Mouse (Mus musculus) liver, embryonic 11.5 days (tissue): ENCODE data around the gene Proser3. TPM values are rescaled to one million over a fixed set of nuclear protein-coding genes. Genes with fewer than 3 reads are reported as not detected.

Source experiments
- ATAC-seq: fragments of 200-750 bp; cut with Nextera tagmentation; replicated peaks from 2 replicates; pipeline ENCODE4 v1.8.0; 2017; ENCODE audit warnings: moderate number of reproducible peaks, mild to moderate bottlenecking, moderate TSS enrichment, moderate library complexity; ENCODE audit not compliant: low FRiP score
- DNase-seq: peaks from one replicate; pipeline ENCODE4 v3.0.0-alpha.2; 2017; ENCODE audit warnings: low spot score
- H3K27ac ChIP-seq: fragments of 300-500 bp; sonication (generic); 2 replicates; pipeline ENCODE4 v1.5.1; 2014; ENCODE audit warnings: mild to moderate bottlenecking, low read depth, low read length, control low read depth
- H3K27me3 ChIP-seq: fragments of 300-500 bp; sonication (generic); replicated peaks from 2 replicates; pipeline ENCODE4 v1.6.1; 2014; ENCODE audit warnings: low read length, mixed read lengths; ENCODE audit not compliant: control insufficient read depth, insufficient read depth
- H3K36me3 ChIP-seq: fragments of 300-500 bp; sonication (generic); 2 replicates; pipeline ENCODE4 v1.6.1; 2014; ENCODE audit warnings: mild to moderate bottlenecking, low read length, moderate library complexity, mixed read lengths; ENCODE audit not compliant: control insufficient read depth, insufficient read depth
- H3K4me1 ChIP-seq: fragments of 300-500 bp; sonication (generic); replicated peaks from 2 replicates; pipeline ENCODE4 v1.6.1; 2014; ENCODE audit warnings: low read length, mixed read lengths; ENCODE audit not compliant: control insufficient read depth, insufficient read depth
- H3K4me2 ChIP-seq: fragments of 300-500 bp; sonication (generic); 2 replicates; pipeline ENCODE4 v1.6.1; 2014; ENCODE audit warnings: mild to moderate bottlenecking, control low read depth, moderate library complexity
- H3K4me3 ChIP-seq: fragments of 300-500 bp; sonication (generic); 2 replicates; pipeline ENCODE4 v1.5.1; 2014; ENCODE audit warnings: low read depth, low read length, control low read depth
- H3K9ac ChIP-seq: fragments of 300-500 bp; sonication (generic); 2 replicates; pipeline ENCODE4 v1.6.1; 2014; ENCODE audit warnings: low read depth, low read length, control low read depth
- H3K9me3 ChIP-seq: fragments of 300-500 bp; sonication (generic); 2 replicates; pipeline ENCODE4 v1.6.1; 2016; ENCODE audit warnings: low read length, inconsistent platforms, mixed read lengths; ENCODE audit not compliant: control insufficient read depth
- WGBS: fragments of 180-500 bp; shearing (Covaris S2); extraction: QIAGEN DNeasy Blood & Tissue Kit; methylation state at CpG from one replicate; pipeline ENCODE4 v1.1.7; 2014; 5-methylcytosine and 5-hydroxymethylcytosine counted together
- polyA plus RNA-seq: library from polyadenylated mRNA; unstranded; fragments of >200 nt; fragmentation: Nextera tagmentation; extraction: Ambion mirVana; gene quantifications from 2 replicates; pipeline ENCODE4 v1.2.1, GENCODE M21; 2014

The Proser3 gene
- polyA plus RNA-seq, 1 experiment from 2014 or later, result 13.0 TPM

- H3K9ac ChIP-seq, result no peak overlapping the region
- H3K27me3 ChIP-seq, result no peaks in the 10 kb centered on the region
- WGBS, result 92% methylated on average over 18 of the region's 18 CpGs
- 0 out of 2 replicates have a peak overlapping the region, but pooled peaks have one; percentile 2 for H3K4me3 ChIP-seq
- peaks cover 21% of the 10 kb centered on the region for H3K4me1 ChIP-seq
- no peak overlapping the region for H3K27ac ChIP-seq
- no peak overlapping the region for H3K4me2 ChIP-seq
- no peaks in the 10 kb centered on the region for H3K9me3 ChIP-seq
- DNase-seq, result no peak
- peaks cover 21% of the 10 kb centered on the region for H3K36me3 ChIP-seq
- ATAC-seq, result no peak
Observed at GRCm38 (mm10) chr7:30556894-30557536, 4.9 kb upstream of the Proser3 start.

- Histone ChIP-seq H3K27ac (no peak overlapping the region), H3K36me3 (peaks cover 21% of the 10 kb centered on the region), H3K27me3 (no peaks in the 10 kb centered on the region), H3K9me3 (no peaks in the 10 kb centered on the region), H3K9ac (peak overlapping the region; percentile 82), H3K4me3 (peak overlapping the region; percentile 67), H3K4me1 (peaks cover 21% of the 10 kb centered on the region), H3K4me2 (peak overlapping the region; percentile 98)
- ATAC-seq, result no peak
- whole genome bisulfite sequencing, result 84% methylated on average over 22 of the region's 22 CpGs
- no peak for DNase-seq
Observed at GRCm38 (mm10) chr7:30553810-30554584, 1.9 kb upstream of the Proser3 start.

- no peak for ATAC-seq
- H3K27me3 ChIP-seq, result no peaks in the 10 kb centered on the region
- WGBS, result 7% methylated on average over 23 of the region's 23 CpGs
- H3K9me3 ChIP-seq, result no peaks in the 10 kb centered on the region
- peak; percentile 57 for DNase-seq
- peak overlapping the region; percentile 98 for H3K4me2 ChIP-seq
- peak overlapping the region; percentile 82 for H3K9ac ChIP-seq
- H3K4me1 ChIP-seq, result peaks cover 13% of the 10 kb centered on the region
- peak overlapping the region; percentile 84 for H3K27ac ChIP-seq
- peaks cover 25% of the 10 kb centered on the region for H3K36me3 ChIP-seq
- H3K4me3 ChIP-seq, result peak overlapping the region; percentile 67
Observed at GRCm38 (mm10) chr7:30553021-30553589, 1.0 kb upstream of the Proser3 start.

- Histone ChIP-seq H3K9ac (peak overlapping the region; percentile 71), H3K4me1 (peaks cover 12% of the 10 kb centered on the region), H3K4me3 (peak overlapping the region; percentile 67), H3K27me3 (no peaks in the 10 kb centered on the region), H3K36me3 (peaks cover 23% of the 10 kb centered on the region), H3K9me3 (no peaks in the 10 kb centered on the region), H3K27ac (peak overlapping the region; percentile 88), H3K4me2 (peak overlapping the region; percentile 98)
- 3% methylated on average over 10 of the region's 10 CpGs for WGBS
- ATAC-seq, result peak; percentile 56
- no peak for DNase-seq
Observed at GRCm38 (mm10) chr7:30551445-30552101, 526 bp downstream of the Proser3 start.

- DNase-seq, result no peak
Observed at GRCm38 (mm10) chr7:30550603-30551002, 1.5 kb downstream of the Proser3 start.

GRCm38 (mm10) chr7:30549880-30550279 lies 2.2 kb downstream of the Proser3 start:
- no peaks in the 10 kb centered on the region for H3K9me3 ChIP-seq
- ATAC-seq (no peak), DNase-seq (no peak)
- peaks cover 14% of the 10 kb centered on the region for H3K36me3 ChIP-seq
- H3K4me2 ChIP-seq, result no peak overlapping the region
- no peak overlapping the region for H3K4me3 ChIP-seq
- H3K27me3 ChIP-seq, result no peaks in the 10 kb centered on the region
- no peak overlapping the region for H3K27ac ChIP-seq
- H3K9ac ChIP-seq, result no peak overlapping the region
- whole genome bisulfite sequencing, result 88% methylated on average over 2 of the region's 2 CpGs
- H3K4me1 ChIP-seq, result peaks cover 12% of the 10 kb centered on the region

More at GRCm38 (mm10) chr7:30550603-30551002, 1.5 kb downstream of the Proser3 start:
- Histone ChIP-seq H3K27me3 (no peaks in the 10 kb centered on the region), H3K27ac (no peak overlapping the region), H3K4me2 (no peak overlapping the region), H3K9ac (no peak overlapping the region), H3K4me1 (peaks cover 12% of the 10 kb centered on the region), H3K4me3 (no peak overlapping the region), H3K36me3 (peaks cover 21% of the 10 kb centered on the region), H3K9me3 (no peaks in the 10 kb centered on the region)
- 93% methylated on average over 1 of the region's 1 CpGs for WGBS
- no peak for ATAC-seq

GRCm38 (mm10) chr7:30544327-30544726 lies 7.8 kb downstream of the Proser3 start:
- H3K4me1 ChIP-seq, result no peaks in the 10 kb centered on the region; the same call in 1 of the 2 replicates
- no peak overlapping the region for H3K4me2 ChIP-seq
- no peak overlapping the region for H3K9ac ChIP-seq
- peaks cover 22% of the 10 kb centered on the region for H3K36me3 ChIP-seq
- WGBS, result 63% methylated on average over 2 of the region's 2 CpGs
- ATAC-seq, result peak; percentile 34; the same call in 1 of the 2 replicates
- H3K4me3 ChIP-seq, result no peak overlapping the region
- H3K27me3 ChIP-seq, result no peaks in the 10 kb centered on the region
- no peak overlapping the region for H3K27ac ChIP-seq
- H3K9me3 ChIP-seq, result no peaks in the 10 kb centered on the region
- DNase-seq, result no peak

GRCm38 (mm10) chr7:30540572-30540971 lies 11.5 kb downstream of the Proser3 start:
- WGBS, result 93% methylated on average over 7 of the region's 7 CpGs
- H3K27me3 ChIP-seq, result no peaks in the 10 kb centered on the region
- DNase-seq (no peak), ATAC-seq (no peak)
- no peak overlapping the region for H3K4me3 ChIP-seq
- H3K9ac ChIP-seq, result no peak overlapping the region
- no peak overlapping the region for H3K4me2 ChIP-seq
- no peaks in the 10 kb centered on the region for H3K9me3 ChIP-seq
- H3K36me3 ChIP-seq, result peaks cover 10% of the 10 kb centered on the region
- H3K27ac ChIP-seq, result no peak overlapping the region
- peaks cover 3% of the 10 kb centered on the region; the same call in 1 of the 2 replicates for H3K4me1 ChIP-seq
